Mouse (Mus musculus): Measurements from ENCODE around the gene Defb41. TPM values are rescaled to one million over a fixed set of nuclear protein-coding genes. Genes with fewer than 3 reads are reported as not detected.
"Not testable (repeated sequence)": the region's sequence is repeated elsewhere in the genome, so short reads cannot be mapped to it uniquely, and the experiment has no call there.

Gene Defb41
- not detected for total RNA-seq (2021)

DNA sequence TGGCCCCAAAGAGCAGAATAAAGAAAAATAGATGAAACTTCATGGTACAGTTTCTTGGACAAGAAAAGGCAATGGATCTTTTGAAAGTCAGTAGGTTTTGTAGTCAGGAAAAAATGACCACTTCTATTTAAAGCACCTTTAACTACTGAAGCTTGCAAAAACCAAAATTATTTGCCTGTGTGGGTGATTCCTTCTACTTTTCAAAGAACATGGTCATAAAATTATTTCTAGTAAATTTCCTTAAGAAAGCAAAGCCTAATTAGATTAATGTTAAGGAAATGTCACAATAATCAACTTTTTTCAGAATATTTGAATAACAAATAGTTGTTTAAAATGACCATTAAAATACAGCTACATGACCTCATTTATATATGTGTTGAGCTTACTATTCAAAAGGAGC lies at the start of gene Defb41:
TSS of gene Defb41 (minus strand) at position 101 of the 400 bp plus-strand sequence.
- intact Hi-C loops (cut with DNase I), result no loop called here
- DNase-seq (ENCODE audit: low spot score), result no peak

DNA sequence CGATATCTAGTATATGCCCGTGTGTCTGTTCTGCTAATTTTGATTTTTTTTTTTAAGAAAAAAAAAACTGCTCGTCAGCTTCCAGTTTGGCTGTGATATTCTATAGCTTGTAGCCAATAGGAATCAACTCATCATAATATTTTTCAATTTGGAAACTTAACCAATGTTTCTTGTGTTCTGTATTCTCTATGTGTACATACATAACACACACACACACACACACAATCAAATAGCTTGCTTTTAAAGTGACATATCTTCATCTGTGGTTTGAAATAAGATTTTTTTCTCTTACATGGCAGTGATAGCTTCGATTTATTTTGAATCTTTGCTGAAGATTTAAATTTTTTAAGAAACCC lies 43.5 kb upstream of the Defb41 start:
- intact Hi-C loops (cut with DNase I), result no loop called here
- no peak for DNase-seq (ENCODE audit: low spot score)

DNA sequence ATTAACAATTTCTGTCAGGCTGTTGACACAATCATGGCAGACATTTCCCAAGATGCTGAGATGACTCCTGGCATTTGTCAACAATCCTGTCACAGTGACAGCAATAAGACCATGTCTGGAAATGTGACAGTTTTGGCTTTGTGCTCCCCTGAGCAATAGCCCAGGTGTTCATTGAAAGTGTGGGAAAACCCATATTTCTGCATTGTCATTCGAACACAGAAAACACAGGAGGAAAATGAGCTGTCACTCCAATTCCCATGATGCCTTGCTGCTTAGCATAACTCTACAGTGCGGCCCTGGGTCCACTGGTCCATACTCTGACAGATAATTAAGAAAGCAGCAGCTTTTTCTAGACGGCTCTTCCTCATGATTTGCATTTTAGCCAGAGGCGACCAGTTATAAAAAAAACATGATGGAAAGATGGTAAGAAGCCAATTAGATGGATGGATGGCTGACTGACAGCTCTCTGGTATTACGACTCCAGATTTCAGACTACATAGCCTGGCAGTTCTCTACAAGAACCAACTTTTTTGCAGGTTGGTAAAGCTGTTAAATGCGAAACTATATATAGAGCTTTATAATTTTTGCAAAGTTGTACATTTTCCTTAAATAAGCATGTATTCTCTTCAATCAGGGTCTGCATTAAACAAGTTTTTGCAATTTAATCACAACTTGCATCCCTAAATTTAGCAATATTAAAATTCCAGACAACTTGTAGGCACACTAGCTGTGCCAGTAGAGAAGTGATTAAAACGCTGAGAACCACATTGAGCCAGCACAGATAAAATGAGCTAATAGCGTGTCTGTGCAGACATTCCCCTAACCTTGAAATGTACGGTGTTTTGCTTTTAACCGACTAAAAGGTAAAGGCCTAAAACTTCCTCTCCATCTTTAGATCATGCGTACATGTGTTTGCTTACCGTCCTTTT lies 42.9 kb upstream of the Defb41 start:
- intact Hi-C loops (cut with DNase I), result no loop called here
- no peak for DNase-seq (ENCODE audit: low spot score)

DNA sequence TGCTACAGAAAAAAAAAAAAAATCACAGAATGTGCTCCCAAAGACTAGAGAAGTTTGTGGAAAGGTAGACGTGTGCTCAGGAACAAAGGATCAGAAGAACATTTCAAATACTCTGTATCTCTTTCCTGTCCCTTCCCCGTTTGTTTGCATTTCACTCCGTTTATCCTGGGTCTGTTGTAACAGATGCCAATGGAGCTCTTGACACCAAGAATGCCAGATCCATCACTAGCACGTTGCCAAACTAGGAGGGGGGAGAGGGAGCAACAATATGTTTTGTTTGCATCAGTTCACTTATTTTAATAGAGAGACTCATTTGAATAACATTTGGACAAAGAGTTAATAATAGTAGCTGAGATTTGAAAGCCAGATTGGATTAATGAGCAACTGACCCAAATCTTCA lies 27.6 kb upstream of the Defb41 start:
- DNase-seq (ENCODE audit: low spot score), result no peak
- intact Hi-C loops (cut with DNase I), result no loop called here

DNA sequence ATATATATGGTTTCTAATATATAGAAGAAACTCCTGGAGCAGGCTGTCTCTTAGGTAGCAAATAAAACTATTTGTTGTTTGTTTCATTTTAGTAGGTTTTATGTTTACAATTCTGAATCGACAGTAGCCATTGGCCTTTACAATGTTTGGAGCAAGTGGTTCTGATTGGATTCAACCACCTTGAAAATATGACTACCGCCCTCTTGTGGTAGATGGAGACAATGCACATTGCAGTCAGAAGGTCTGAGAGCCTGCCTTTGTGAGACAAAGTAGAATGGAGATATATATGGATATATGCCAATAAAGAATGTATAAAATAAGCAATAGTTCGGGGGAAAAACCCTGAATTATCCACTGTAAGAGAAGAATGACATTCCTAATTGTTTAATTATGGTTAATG lies 23.9 kb upstream of the Defb41 start:
- intact Hi-C loops (cut with DNase I), result no loop called here
- DNase-seq (ENCODE audit: low spot score), result no peak

DNA sequence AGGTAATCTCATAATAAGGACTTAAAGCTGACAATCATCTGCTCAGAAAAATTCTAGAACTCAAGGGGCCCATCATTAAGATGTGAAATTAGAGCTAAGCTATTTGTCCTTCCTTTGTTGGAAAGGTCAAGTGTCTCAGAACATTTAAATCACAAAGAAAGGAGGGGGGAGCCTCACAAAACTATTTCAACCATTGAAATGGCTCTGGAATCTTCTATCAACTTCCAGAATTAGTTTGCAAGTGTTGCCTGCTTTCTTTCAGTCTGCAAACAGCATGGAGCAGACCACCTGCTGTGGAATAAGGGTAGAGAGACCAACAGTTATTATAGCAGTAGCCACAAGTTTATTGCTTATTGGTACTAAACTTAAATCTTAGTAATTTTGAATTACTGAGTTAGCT lies 22.4 kb upstream of the Defb41 start:
- intact Hi-C loops (cut with DNase I), result no loop called here
- no peak for DNase-seq (ENCODE audit: low spot score)

DNA sequence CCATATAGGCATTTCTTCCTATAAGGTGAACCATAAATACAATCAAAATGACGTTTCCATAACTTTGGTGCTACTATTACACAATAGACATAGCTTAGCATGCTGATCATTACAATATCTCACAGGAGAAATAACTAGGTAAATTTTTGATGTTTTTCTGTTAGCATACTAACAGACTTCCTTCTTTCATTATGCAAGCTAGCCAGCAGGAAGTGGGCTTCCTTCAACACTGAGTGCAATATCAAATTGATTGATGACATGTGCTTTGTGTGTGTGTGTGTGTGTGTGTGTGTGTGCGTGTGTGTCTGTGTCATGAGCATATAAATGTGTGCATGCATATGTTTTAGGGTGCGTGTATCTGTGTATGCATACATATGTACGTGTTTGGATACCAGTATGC lies 6.2 kb upstream of the Defb41 start:
- intact Hi-C loops (cut with DNase I), result no loop called here

DNA sequence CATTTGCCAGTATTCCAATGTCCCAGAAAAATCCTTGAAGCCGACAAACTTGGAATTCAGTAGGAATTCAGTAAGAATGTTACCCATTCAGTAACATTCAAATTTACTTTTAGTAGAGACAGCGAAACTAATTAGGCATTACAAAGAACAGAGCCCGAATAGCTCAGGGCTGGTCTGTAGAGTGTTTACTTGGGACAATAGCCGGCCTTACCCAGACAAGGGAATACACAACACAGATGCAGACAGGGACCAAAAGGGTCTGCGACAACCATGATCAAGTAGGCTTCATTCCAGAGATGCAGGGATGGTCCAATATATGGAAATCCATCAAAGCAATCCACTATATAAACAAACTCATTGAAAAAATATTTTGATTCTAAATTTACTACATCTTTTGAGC lies 3.9 kb upstream of the Defb41 start:
- DNase-seq (ENCODE audit: low spot score), result no peak
- intact Hi-C loops (cut with DNase I), result no loop called here

More for the DNA sequence above, 6.2 kb upstream of the Defb41 start:
- DNase-seq (ENCODE audit: low spot score), result no peak

DNA sequence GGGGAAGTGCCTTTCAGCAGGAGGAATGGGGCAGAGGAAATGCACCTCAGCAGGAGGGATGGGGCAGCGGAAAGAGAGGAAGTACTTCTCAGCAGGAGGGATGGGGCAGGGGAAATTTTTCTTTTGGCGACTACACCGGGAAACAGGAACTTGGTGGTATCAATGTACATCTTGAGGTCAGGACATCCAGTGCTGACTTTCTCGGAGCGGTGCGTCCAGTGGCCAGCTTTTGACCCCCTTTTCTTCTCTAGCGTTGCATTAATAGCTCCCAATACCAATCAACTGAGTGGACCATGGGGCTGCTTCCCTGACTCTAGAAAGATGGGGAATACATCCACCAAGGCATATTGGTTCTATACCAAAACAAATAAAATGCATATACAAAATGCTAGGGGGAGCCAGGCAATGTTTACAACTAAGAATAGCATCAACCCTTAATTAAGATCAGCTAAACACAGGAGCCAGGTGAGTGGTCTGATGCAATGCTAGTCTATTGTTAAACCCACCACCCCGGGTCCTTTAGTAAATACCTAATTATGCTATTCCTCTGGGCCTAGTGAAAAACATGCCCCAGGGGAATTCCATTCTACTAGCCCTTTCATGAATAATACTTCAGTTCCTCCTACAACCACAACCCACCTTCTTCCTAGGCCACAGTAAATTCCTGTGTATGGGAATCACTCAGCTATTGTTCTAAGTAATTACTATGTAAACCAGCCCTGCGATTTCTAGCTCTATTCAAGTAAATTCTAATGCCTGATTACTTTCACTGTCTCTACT lies 18.9 kb downstream of the Defb41 start:
- not testable (repeated sequence) for DNase-seq (ENCODE audit: low spot score)

DNA sequence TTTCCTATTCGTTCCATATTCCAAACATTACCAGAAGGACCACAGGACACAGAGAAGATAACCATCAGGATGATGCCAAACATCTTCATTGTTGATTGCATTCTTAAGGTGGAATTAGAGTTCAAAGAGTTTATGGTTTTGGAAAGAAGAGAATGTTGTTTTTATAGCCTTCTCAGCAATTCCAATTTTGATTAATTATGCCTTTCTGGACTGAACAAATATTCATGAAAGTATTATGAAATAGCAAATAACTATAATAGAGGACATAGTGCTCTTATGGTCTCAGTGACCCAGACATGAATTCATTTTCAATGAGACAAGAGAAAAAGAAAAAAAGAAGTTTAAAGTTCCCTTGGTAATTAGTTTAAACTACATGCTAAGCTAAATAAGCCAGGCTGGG lies 27.6 kb downstream of the Defb41 start, which contains the start of gene Defb18:
TSS of gene Defb18 (minus strand) at position 101 of the 400 bp plus-strand sequence.
- DNase-seq (ENCODE audit: low spot score), result no peak
- intact Hi-C loops (cut with DNase I), result no loop called here

More for the DNA sequence above, 18.9 kb downstream of the Defb41 start:
- intact Hi-C loops (cut with DNase I), result not testable (repeated sequence)

DNA sequence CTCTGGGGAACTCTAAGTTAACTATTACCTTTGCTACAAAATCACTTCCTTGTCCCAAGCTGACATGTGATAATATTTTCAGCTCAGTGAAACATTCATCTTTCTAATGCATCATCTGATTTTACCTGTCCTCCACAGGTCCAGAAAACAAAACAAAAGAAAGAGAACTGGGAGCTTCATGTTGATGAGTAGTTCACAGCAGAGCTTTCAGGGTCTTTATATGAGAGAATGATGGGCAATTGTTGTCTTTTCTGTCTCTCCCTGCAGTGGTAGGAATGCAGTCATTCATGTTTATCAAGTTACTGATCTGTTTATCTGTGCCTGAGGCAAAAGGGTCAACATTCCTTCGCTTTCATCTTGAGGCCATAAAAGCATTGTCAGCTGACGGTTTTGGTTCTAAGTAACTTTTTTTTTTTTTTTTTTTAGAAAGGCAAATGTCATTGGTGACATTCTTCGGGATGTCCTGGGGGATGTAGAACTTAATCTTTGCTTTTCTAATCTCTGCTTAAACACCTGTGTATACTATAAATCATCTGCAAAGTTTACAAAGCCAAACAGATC lies 41.5 kb downstream of the Defb41 start:
- intact Hi-C loops (cut with DNase I), result no loop called here
- DNase-seq (ENCODE audit: low spot score), result no peak

Other genes with a start within 250 kb of the Defb41 start
- not detected for gene Crisp4, start 119.2 kb downstream of the Defb41 start, total RNA-seq (2021)
- gene Defb18, start 27.7 kb downstream of the Defb41 start, total RNA-seq (2021), result not detected

Data from heart, postnatal 25 days (tissue).